Mouse (Mus musculus) spleen, adult 2 months (tissue): Measurements from ENCODE around the gene Tmem56. TPM values are rescaled to one million over a fixed set of nuclear protein-coding genes. Genes with fewer than 3 reads are reported as not detected.

ENCODE experiments used
- DNase-seq, 2 experiments: peaks; one replicate each; pipeline versions ENCODE4 v3.0.0 to v3.0.0-alpha.2; 2012 to 2021; ENCODE audit warnings: low spot score in 2 of 2, low read depth in 1 of 2
- H3K27ac ChIP-seq: fragments of 200-500 bp; 2 replicates; pipeline ENCODE4 v1.5.1; 2012; ENCODE audit warnings: low read length, inconsistent platforms; ENCODE audit not compliant: insufficient read depth
- H3K27me3 ChIP-seq: fragments of 200-500 bp; 2 replicates; pipeline ENCODE4 v1.6.1; 2012; ENCODE audit warnings: mild to moderate bottlenecking, moderate library complexity, low read length, inconsistent platforms; ENCODE audit not compliant: control insufficient read depth, insufficient read depth
- H3K36me3 ChIP-seq: fragments of 200-500 bp; 2 replicates; pipeline ENCODE4 v1.6.1; 2012; ENCODE audit warnings: mild to moderate bottlenecking, low read length, inconsistent platforms; ENCODE audit not compliant: control insufficient read depth, insufficient read depth
- H3K4me1 ChIP-seq: fragments of 200-500 bp; 2 replicates; pipeline ENCODE4 v1.6.1; 2011; ENCODE audit warnings: inconsistent platforms; ENCODE audit not compliant: control insufficient read depth, insufficient read depth, insufficient read length
- H3K4me3 ChIP-seq: fragments of 200-500 bp; 2 replicates; pipeline ENCODE4 v1.5.1; 2011; ENCODE audit warnings: mild to moderate bottlenecking, inconsistent platforms; ENCODE audit not compliant: insufficient read depth, insufficient read length; ENCODE audit errors: extremely low read depth
- CTCF ChIP-seq: fragments of 200-500 bp; IDR thresholded peaks from 2 replicates; pipeline ENCODE4 v1.5.1; 2011; ENCODE audit warnings: mild to moderate bottlenecking, inconsistent platforms; ENCODE audit not compliant: insufficient read depth, insufficient read length, insufficient replicate concordance; ENCODE audit errors: extremely low read depth
- POLR2A ChIP-seq: fragments of 200-500 bp; IDR thresholded peaks from 2 replicates; pipeline ENCODE4 v1.6.1; 2011; ENCODE audit warnings: low read depth, low read length, inconsistent platforms
- WGBS: fragments of 180-500 bp; shearing (Covaris S2); methylation state at CpG from one replicate; pipeline ENCODE4 v1.1.7; 2018; 5-methylcytosine and 5-hydroxymethylcytosine counted together
- polyA plus RNA-seq: library from polyadenylated mRNA; depleted of rRNA; stranded (reverse); fragments of >200 nt; gene quantifications from 2 replicates; pipeline ENCODE4 v1.2.3, GENCODE M21; 2012

Tmem56 gene
- polyA plus RNA-seq, 1 experiment = 0.37 TPM

- 76% methylated on average over 7 of the region's 7 CpGs for WGBS
Observed at GRCm38 (mm10) chr3:121307532-121308234, 24.8 kb upstream of the Tmem56 start.

DNA sequence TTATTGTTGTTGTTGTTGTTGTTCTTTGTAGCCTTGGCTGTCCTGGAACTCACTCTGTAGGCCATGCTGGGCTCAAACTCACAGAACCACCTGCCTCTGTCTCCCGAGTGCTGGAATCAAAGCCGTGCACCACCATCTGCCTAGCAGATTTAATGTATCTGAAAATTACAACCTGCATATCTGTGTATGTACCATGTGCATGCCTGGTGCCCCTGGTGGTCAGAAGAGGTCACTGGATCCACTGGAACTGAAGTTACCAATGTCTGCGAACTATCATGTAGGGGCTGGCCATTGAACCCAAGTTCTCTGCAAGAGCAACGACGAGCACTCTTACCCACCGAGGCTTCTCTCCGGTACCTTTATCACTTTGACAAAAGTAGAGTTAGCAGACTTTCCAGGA lies 23.7 kb upstream of the Tmem56 start:
- Histone ChIP-seq H3K4me1 (no peaks in the 10 kb centered on the region), H3K27ac (no peak overlapping the region), H3K36me3 (peaks cover 1% of the 10 kb centered on the region; the same call in 1 of the 2 replicates), H3K27me3 (no peaks in the 10 kb centered on the region), H3K4me3 (no peak overlapping the region)
- no peak for DNase-seq
- TF ChIP-seq CTCF (peak; percentile 5; the same call in 1 of the 2 replicates), POLR2A (no peak)
- WGBS = 94% methylated on average over 7 of the region's 7 CpGs

More at GRCm38 (mm10) chr3:121307532-121308234, 24.8 kb upstream of the Tmem56 start:
- peak in 1 of 2 experiments; percentile 71 for DNase-seq
- Histone ChIP-seq H3K4me3 (no peak overlapping the region), H3K36me3 (peaks cover 1% of the 10 kb centered on the region; the same call in 1 of the 2 replicates), H3K27me3 (no peaks in the 10 kb centered on the region), H3K27ac (no peak overlapping the region), H3K4me1 (no peaks in the 10 kb centered on the region)
- TF ChIP-seq CTCF (peak; percentile 92; the same call in 1 of the 2 replicates), POLR2A (no peak)

DNA sequence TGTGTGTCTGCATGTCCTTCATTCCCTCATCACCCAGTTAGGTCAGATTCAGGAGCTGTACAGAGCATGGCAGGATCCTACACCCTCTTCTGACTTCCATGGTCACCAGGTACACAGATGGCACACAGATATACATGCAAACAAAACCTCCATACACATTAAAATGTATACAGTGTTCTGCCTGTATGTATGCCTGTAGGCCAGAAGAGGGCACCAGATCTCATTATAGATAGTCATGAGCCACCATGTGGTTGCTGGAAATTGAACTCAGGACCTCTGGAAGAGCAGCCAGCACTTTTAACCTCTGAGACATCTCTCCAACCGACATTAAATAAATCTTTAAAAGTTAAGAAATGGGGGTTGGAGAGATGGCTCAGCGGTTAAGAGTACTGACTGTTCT lies 11.3 kb upstream of the Tmem56 start:
- Histone ChIP-seq H3K27me3 (no peaks in the 10 kb centered on the region), H3K4me3 (no peak overlapping the region), H3K36me3 (no peaks in the 10 kb centered on the region), H3K4me1 (no peaks in the 10 kb centered on the region), H3K27ac (no peak overlapping the region)
- no peak for DNase-seq
- 89% methylated on average over 2 of the region's 2 CpGs for WGBS
- TF ChIP-seq POLR2A (no peak), CTCF (no peak)

- peak; percentile 94 to 97 for DNase-seq
- WGBS = under 1% methylated on average over 42 of the region's 42 CpGs
- Histone ChIP-seq H3K27ac (peak within 1 kb of the TSS; percentile 99), H3K36me3 (no peaks in the 10 kb centered on the region), H3K4me1 (no peaks in the 10 kb centered on the region), H3K4me3 (peak within 1 kb of the TSS; percentile 94), H3K27me3 (no peaks in the 10 kb centered on the region)
- TF ChIP-seq POLR2A = peak; percentile 94
- no peak for TF ChIP-seq CTCF
Observed at GRCm38 (mm10) chr3:121291560-121292258, 8.8 kb upstream of the Tmem56 start, which contains the start of gene Alg14. Gene Alg14 (plus strand): TSS chr3:121291773.

DNA sequence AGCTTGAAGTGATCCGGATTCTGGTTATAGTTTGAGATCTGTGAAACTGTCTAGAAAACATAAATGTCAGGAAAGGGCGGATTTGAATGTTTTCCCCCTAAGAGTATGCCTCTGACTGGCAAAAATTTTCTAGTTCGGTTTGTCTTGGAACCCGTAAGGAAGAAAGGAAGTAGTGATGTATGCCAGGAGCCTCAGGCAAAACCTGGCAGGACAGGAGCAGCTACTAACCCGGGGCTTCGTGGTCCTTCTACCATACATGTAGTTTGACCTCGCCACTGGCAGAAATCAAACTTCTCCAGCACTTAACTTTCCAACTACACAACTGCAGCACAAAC lies 8.3 kb upstream of the Tmem56 start:
- WGBS = 5% methylated on average over 7 of the region's 7 CpGs
- no peaks in the 10 kb centered on the region for H3K4me1 ChIP-seq
- TF ChIP-seq CTCF (no peak), POLR2A (no peak)

DNA sequence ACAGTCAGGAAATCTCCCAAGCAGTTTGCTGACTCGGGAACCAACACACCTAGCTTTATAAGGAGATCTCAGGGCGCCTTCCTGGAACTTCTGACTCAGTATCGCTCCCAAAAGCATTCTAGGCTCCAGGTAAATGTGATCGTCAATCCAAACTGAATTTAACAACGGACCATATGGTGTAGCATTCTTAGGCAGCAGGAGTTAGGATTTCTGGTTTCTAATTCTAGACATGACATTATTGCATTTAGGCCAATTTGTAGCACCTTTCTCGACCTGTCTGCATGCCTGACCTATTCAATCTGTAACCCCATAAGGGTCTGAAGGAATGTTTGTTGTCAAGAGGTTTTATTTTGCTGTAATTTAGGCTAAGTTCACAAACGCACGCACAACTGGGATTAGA lies 7.8 kb upstream of the Tmem56 start:
- no peaks in the 10 kb centered on the region for H3K4me1 ChIP-seq
- no peaks in the 10 kb centered on the region for H3K36me3 ChIP-seq
- TF ChIP-seq CTCF = no peak
- 87% methylated on average over 8 of the region's 8 CpGs for WGBS
- H3K27me3 ChIP-seq = no peaks in the 10 kb centered on the region
- no peak for DNase-seq
- H3K4me3 ChIP-seq = no peak overlapping the region
- H3K27ac ChIP-seq = no peak overlapping the region

More for the DNA sequence above, 8.3 kb upstream of the Tmem56 start:
- Histone ChIP-seq H3K27ac (peak overlapping the region; percentile 91), H3K36me3 (no peaks in the 10 kb centered on the region), H3K4me3 (peak overlapping the region; percentile 68), H3K27me3 (no peaks in the 10 kb centered on the region)
- DNase-seq = no peak

GRCm38 (mm10) chr3:121287151-121287550 lies 4.3 kb upstream of the Tmem56 start:
- Histone ChIP-seq H3K27me3 (no peaks in the 10 kb centered on the region), H3K36me3 (no peaks in the 10 kb centered on the region), H3K27ac (no peak overlapping the region), H3K4me1 (no peaks in the 10 kb centered on the region), H3K4me3 (no peak overlapping the region)
- WGBS = 88% methylated on average over 2 of the region's 2 CpGs
- TF ChIP-seq POLR2A (no peak), CTCF (no peak)
- DNase-seq = no peak
